Mouse (Mus musculus): ENCODE data around the gene Tmprss9. TPM values are rescaled to one million over a fixed set of nuclear protein-coding genes. Genes with fewer than 3 reads are reported as not detected.
"Not testable (repeated sequence)": the region's sequence is repeated elsewhere in the genome, so short reads cannot be mapped to it uniquely, and the experiment has no call there.

Tmprss9 gene
- total and polyA plus RNA-seq, 3 experiments, result 0.04 TPM; not detected in 2

DNA sequence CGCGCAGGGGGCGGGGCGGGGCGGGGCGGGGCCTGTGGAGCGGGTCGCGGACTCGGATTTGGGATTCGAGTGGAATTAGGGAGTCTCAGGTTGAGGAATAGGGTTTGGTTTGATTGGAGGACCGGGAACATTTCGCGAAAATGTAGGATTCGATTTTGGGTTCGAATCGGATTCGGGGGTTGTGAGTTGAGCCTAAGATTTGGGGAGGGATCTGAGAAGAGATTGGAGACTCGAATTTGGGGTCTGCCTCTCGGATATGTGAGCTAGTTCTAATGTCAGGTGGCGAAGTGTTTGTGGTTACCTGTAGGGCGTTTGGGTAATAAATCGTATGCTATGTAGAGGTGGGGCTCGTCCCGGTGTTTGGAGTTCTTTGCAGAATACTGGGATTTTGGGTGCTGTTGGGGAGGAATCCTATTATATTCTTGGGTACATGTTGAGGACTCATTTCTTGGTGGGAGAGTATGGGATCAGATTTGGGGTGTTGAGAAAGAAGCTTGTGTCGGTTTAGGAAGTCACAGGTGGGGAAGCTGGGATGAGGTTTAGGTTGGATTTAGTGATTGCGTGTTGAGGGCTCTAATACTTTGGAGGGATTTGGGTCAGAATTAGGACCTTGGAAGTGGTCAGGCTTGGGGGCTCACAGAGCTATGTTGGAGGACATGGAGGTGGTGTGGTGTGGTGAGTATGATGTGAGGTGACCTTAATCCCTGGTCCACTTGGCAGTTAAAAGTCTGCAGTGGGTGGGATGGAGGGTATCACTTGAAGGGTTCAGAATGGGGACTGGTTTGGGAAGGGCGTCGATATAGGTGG, 44.4 kb upstream of the Tmprss9 start:
- no peak overlapping the region for H3K27ac ChIP-seq (ENCODE audit: insufficient read depth, low read depth)
- no peaks in the 10 kb centered on the region for H3K27me3 ChIP-seq (replicated peaks)
- H3K4me3 ChIP-seq (replicated peaks in 1 of 3; ENCODE audit: low read depth in 2 of 3, low read length in 2 of 3, poor library complexity in 1 of 3), result peak overlapping the region; percentile 63 to 93 (median 77)
- H3K9me3 ChIP-seq (replicated peaks; ENCODE audit: low read length), result no peaks in the 10 kb centered on the region
- H3K9ac ChIP-seq (ENCODE audit: insufficient read depth, low read depth), result peak overlapping the region; percentile 99
- TF ChIP-seq ZC3H11A (IDR thresholded peaks at IDR 0.05; ENCODE audit: low read depth, low read length) (no peak), SIN3A (IDR thresholded peaks at IDR 0.05; ENCODE audit: low read length) (peak; percentile 65)
- DNase-seq (ENCODE audit: extremely low read depth), result no peak
- in situ Hi-C loops (cut with MboI; ENCODE audit: low pct_ligation_motif_present, low pct_unique_long_range_greater_than_20kb, low sequenced_read_pairs) (no loop called here), dilution Hi-C loops (cut with MboI; ENCODE audit: extremely low pct_ligation_motif_present, extremely low pct_unique_long_range_greater_than_20kb, low sequenced_read_pairs) (no loop called here)
- peaks cover 26 to 35% of the 10 kb centered on the region in 2 experiments for H3K36me3 ChIP-seq (replicated peaks in 1 of 2; ENCODE audit: control insufficient read depth in 1 of 2, insufficient read depth in 1 of 2, low read length in 1 of 2)
- H3K79me2 ChIP-seq (replicated peaks; ENCODE audit: control insufficient read depth, extremely low read depth, insufficient read depth, poor library complexity, severe bottlenecking), result peaks cover 21% of the 10 kb centered on the region
- H3K4me1 ChIP-seq (ENCODE audit: control insufficient read depth in 1 of 2, insufficient read depth in 2 of 2), result peaks cover 20 to 54% of the 10 kb centered on the region in 2 experiments
- H3K4me2 ChIP-seq (ENCODE audit: insufficient read depth, low read depth, poor library complexity, severe bottlenecking), result peak overlapping the region; percentile 99

DNA sequence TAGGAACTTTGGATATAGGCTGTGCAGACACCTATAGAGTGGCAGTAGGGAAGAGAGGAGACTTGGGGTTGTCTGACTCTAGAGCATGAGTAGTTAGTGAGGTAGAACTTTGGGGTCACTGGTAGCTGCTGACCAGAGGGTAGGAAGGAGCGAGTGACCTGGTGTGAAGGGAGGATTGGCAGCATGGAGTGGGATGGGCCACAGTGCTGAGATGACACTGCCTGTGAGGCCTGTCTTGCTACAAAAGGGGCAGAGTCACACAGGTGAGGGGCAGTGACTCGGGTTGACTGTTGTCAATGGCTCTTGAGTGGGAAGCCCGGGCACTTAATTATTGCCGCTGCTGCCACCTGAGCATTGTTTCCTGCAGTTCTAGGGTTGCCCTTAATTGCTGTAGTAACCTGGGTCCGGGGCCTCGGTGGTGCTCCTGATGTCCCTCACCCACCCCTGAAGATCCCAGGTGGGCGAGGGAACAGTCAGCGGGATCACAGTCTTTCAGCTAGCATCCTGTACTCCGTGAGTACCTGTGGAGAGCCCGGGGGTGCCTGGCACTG, 43.7 kb upstream of the Tmprss9 start:
- H3K9me3 ChIP-seq (replicated peaks; ENCODE audit: low read length), result no peaks in the 10 kb centered on the region
- H3K4me1 ChIP-seq (ENCODE audit: control insufficient read depth in 1 of 2, insufficient read depth in 2 of 2), result peaks cover 20 to 50% of the 10 kb centered on the region in 2 experiments
- peaks cover 21% of the 10 kb centered on the region for H3K79me2 ChIP-seq (replicated peaks; ENCODE audit: control insufficient read depth, extremely low read depth, insufficient read depth, poor library complexity, severe bottlenecking)
- peak overlapping the region; percentile 99 for H3K4me2 ChIP-seq (ENCODE audit: insufficient read depth, low read depth, poor library complexity, severe bottlenecking)
- peak overlapping the region; percentile 99 for H3K9ac ChIP-seq (ENCODE audit: insufficient read depth, low read depth)
- H3K36me3 ChIP-seq (replicated peaks in 1 of 2; ENCODE audit: control insufficient read depth in 1 of 2, insufficient read depth in 1 of 2, low read length in 1 of 2), result peaks cover 26 to 35% of the 10 kb centered on the region in 2 experiments
- TF ChIP-seq E2F4 (IDR thresholded peaks at IDR 0.05; ENCODE audit: insufficient replicate concordance, low read depth, low read length), result no peak
- no peak for TF ChIP-seq SMC3 (IDR thresholded peaks at IDR 0.05; ENCODE audit: low read depth, low read length)
- no peak for TF ChIP-seq TBP (conservative IDR thresholded peaks at IDR 0.05; ENCODE audit: low read depth, low read length)
- TF ChIP-seq RCOR1 (conservative IDR thresholded peaks at IDR 0.05; ENCODE audit: low read depth, low read length), result no peak
- TF ChIP-seq POLR2A (IDR thresholded peaks at IDR 0.05; ENCODE audit: low read depth, low read length), result no peak
- TF ChIP-seq NELFE (IDR thresholded peaks at IDR 0.05; ENCODE audit: low read depth, low read length), result no peak
- no peak for TF ChIP-seq ELF1 (IDR thresholded peaks at IDR 0.05; ENCODE audit: low read depth, low read length)
- TF ChIP-seq MAFK (IDR thresholded peaks at IDR 0.05; ENCODE audit: insufficient replicate concordance, low read length), result no peak
- TF ChIP-seq EP300 (IDR thresholded peaks at IDR 0.05; ENCODE audit: low read length), result no peak
- no peak for TF ChIP-seq CHD2 (IDR thresholded peaks at IDR 0.05; ENCODE audit: low read length)
- no peak for TF ChIP-seq JUN (IDR thresholded peaks at IDR 0.05; ENCODE audit: insufficient read depth, low read depth, low read length)
- no peak for TF ChIP-seq ZMIZ1 (IDR thresholded peaks at IDR 0.05; ENCODE audit: low read depth, low read length)
- no peak for TF ChIP-seq NRF1 (IDR thresholded peaks at IDR 0.05; ENCODE audit: low read depth, low read length)
- no peak for TF ChIP-seq JUND (conservative IDR thresholded peaks at IDR 0.05; ENCODE audit: low read depth, low read length)
- no peak for TF ChIP-seq ETS1 (conservative IDR thresholded peaks at IDR 0.05; ENCODE audit: low read depth, low read length)
- no peak for TF ChIP-seq MXI1 (IDR thresholded peaks at IDR 0.05; ENCODE audit: low read depth, low read length)
- no peak for TF ChIP-seq MEF2A (IDR thresholded peaks at IDR 0.05; ENCODE audit: borderline replicate concordance, low read depth, low read length)
- TF ChIP-seq MAZ (IDR thresholded peaks at IDR 0.05; ENCODE audit: low read depth, low read length), result no peak
- H3K27me3 ChIP-seq (replicated peaks), result no peaks in the 10 kb centered on the region
- H3K4me3 ChIP-seq (replicated peaks in 1 of 3; ENCODE audit: low read depth in 2 of 3, low read length in 2 of 3, poor library complexity in 1 of 3), result peak overlapping the region; percentile 63 to 93 (median 77)
- no peak overlapping the region for H3K27ac ChIP-seq (ENCODE audit: insufficient read depth, low read depth)
- DNase-seq (ENCODE audit: extremely low read depth), result no peak
- in situ Hi-C loops (cut with MboI; ENCODE audit: low pct_ligation_motif_present, low pct_unique_long_range_greater_than_20kb, low sequenced_read_pairs) (no loop called here), dilution Hi-C loops (cut with MboI; ENCODE audit: extremely low pct_ligation_motif_present, extremely low pct_unique_long_range_greater_than_20kb, low sequenced_read_pairs) (no loop called here)

DNA sequence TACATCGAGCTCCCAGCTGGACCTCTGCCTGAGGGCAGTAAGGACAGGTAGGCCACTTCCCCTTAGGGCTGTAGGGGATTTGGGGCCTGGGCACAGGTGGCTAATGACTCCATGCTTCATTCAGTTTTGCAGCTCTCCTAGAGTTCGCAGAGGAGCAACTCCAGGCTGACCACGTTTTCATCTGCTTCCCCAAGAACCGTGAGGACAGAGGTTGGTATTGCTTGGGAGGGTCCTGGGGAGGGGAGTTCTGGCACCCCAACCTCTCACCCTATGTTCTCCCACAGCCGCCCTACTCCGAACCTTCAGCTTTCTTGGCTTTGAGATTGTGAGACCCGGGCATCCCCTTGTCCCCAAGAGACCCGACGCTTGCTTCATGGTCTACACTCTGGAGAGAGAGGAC, 43.1 kb upstream of the Tmprss9 start:
- dilution Hi-C loops (cut with MboI; ENCODE audit: extremely low pct_ligation_motif_present, extremely low pct_unique_long_range_greater_than_20kb, low sequenced_read_pairs); H3K27me3 ChIP-seq (replicated peaks); H3K9me3 ChIP-seq (replicated peaks; ENCODE audit: low read length); H3K4me2 ChIP-seq (ENCODE audit: insufficient read depth, low read depth, poor library complexity, severe bottlenecking); H3K9ac ChIP-seq (ENCODE audit: insufficient read depth, low read depth); in situ Hi-C loops (cut with MboI; ENCODE audit: low pct_ligation_motif_present, low pct_unique_long_range_greater_than_20kb, low sequenced_read_pairs); DNase-seq (ENCODE audit: extremely low read depth); H3K27ac ChIP-seq (ENCODE audit: insufficient read depth, low read depth): not testable (repeated sequence)
- peaks cover 21% of the 10 kb centered on the region for H3K79me2 ChIP-seq (replicated peaks; ENCODE audit: control insufficient read depth, extremely low read depth, insufficient read depth, poor library complexity, severe bottlenecking)
- H3K36me3 ChIP-seq (replicated peaks in 1 of 2; ENCODE audit: control insufficient read depth in 1 of 2, insufficient read depth in 1 of 2, low read length in 1 of 2), result peaks cover 26 to 35% of the 10 kb centered on the region in 2 experiments
- H3K4me1 ChIP-seq (ENCODE audit: control insufficient read depth in 1 of 2, insufficient read depth in 2 of 2), result peaks cover 20 to 50% of the 10 kb centered on the region in 2 experiments
- H3K4me3 ChIP-seq (replicated peaks in 1 of 3; ENCODE audit: low read depth in 2 of 3, low read length in 2 of 3, poor library complexity in 1 of 3), result peak overlapping the region in 1 of 3 experiments; percentile 93

All from CH12.LX (cell line).